Mouse (Mus musculus): Measurements from ENCODE around the gene Gm4881. TPM values are rescaled to one million over a fixed set of nuclear protein-coding genes. Genes with fewer than 3 reads are reported as not detected.

The Gm4881 gene
- total RNA-seq, 2 experiments from 2014 or later: not detected

GRCm38 (mm10) chr7:24883896-24884692 is 60.2 kb downstream of the Gm4881 start, which contains the start of gene Rps19:
TSS of gene Rps19 (plus strand) at chr7:24884371.
- intact Hi-C loops (cut with DNase I): loop anchor here (2.0 kb wide), 1 partner anchor 67 kb away; no protein-coding TSS in a partner anchor
- DNase-seq (ENCODE audit: low spot score in 2 of 2): peak; percentile 95 to 99

- no peak for DNase-seq (ENCODE audit: low spot score in 2 of 2)
- intact Hi-C loops (cut with DNase I): loop anchor here (2.0 kb wide), 1 partner anchor 66 kb away; no protein-coding TSS in a partner anchor
These were observed 61.7 kb downstream of the Gm4881 start for GRCm38 (mm10) chr7:24882416-24883199.

GRCm38 (mm10) chr7:24879620-24880019 is 64.7 kb downstream of the Gm4881 start:
- DNase-seq (ENCODE audit: low spot score in 2 of 2): no peak
- intact Hi-C loops (cut with DNase I): no loop called here

GRCm38 (mm10) chr7:24877588-24877987 is 66.7 kb downstream of the Gm4881 start:
- DNase-seq (ENCODE audit: low spot score in 2 of 2): no peak
- intact Hi-C loops (cut with DNase I): no loop called here

Small RNAs within 50 kb of the gene (microRNA-seq; reads per million reads assigned to microRNA genes)
- gene Mir7046 (12.4 to 15.1 reads per million in 2 experiments), gene Mir7047 (52.2 to 96.7 reads per million in 2 experiments)

Other genes starting within 250 kb of the Gm4881 start
- not detected for gene BC049730, start 235.3 kb downstream of the Gm4881 start, total RNA-seq (2021)
- not detected for gene Gm4763, start 217.6 kb downstream of the Gm4881 start, total RNA-seq (2021)
- not detected for gene Cd177, start 184.2 kb downstream of the Gm4881 start, total RNA-seq (2021)
- not detected for gene Ceacam10, start 167.3 kb downstream of the Gm4881 start, total RNA-seq (2021)
- 1 to 10 TPM; 1.7 to 2.1 TPM for gene Gm9844, start 82.3 kb downstream of the Gm4881 start, total RNA-seq (2021)
- gene Lypd4, start 74.6 kb downstream of the Gm4881 start, total RNA-seq (2021): not detected
- not detected for gene Dmrtc2, start 74.4 kb downstream of the Gm4881 start, total RNA-seq (2021)
- gene Rps19, start 60.1 kb downstream of the Gm4881 start, total RNA-seq (2021): 100 to 1,000 TPM; 446 to 451 TPM
- under 1 TPM; 0.46 to 0.64 TPM for gene Cd79a, start 47.1 kb downstream of the Gm4881 start, total RNA-seq (2021)
- gene Arhgef1, start 41.6 kb downstream of the Gm4881 start, total RNA-seq (2021): 10 to 100 TPM; 70.5 to 79.1 TPM
- 100 to 1,000 TPM; 266 to 283 TPM for gene Rabac1, start 28.3 kb upstream of the Gm4881 start, total RNA-seq (2021)
- 1,000 to 10,000 TPM; 1,972 to 2,046 TPM for gene Atp1a3, start 61.5 kb upstream of the Gm4881 start, total RNA-seq (2021)
- 100 to 1,000 TPM; 215 to 242 TPM for gene Grik5, start 127.9 kb upstream of the Gm4881 start, total RNA-seq (2021)
- 10 to 100 TPM; 31.4 to 37.0 TPM for gene Zfp574, start 128.1 kb upstream of the Gm4881 start, total RNA-seq (2021)
- gene Pou2f2, start 235.2 kb upstream of the Gm4881 start, total RNA-seq (2021): 10 to 100 TPM; 11.8 to 13.7 TPM